Mouse (Mus musculus) liver, postnatal 0 days (tissue): ENCODE results near the gene Tgfbi.

Source experiments
- CTCF ChIP-seq: sonication (generic); IDR thresholded peaks from 2 replicates; pipeline ENCODE4 v1.5.1; 2016; ENCODE audit warnings: antibody characterized with exemption, low read depth
- EP300 ChIP-seq: IDR thresholded peaks from 2 replicates; pipeline ENCODE4 v1.6.1; 2016; ENCODE audit warnings: antibody characterized with exemption, low read depth, mild to moderate bottlenecking

GRCm38 (mm10) chr13:56611129-56611528, 1.8 kb downstream of the Tgfbi start:
- TF ChIP-seq CTCF (no peak), EP300 (no peak)
